Mouse (Mus musculus): ENCODE data around the gene Dctn3.

DNA sequence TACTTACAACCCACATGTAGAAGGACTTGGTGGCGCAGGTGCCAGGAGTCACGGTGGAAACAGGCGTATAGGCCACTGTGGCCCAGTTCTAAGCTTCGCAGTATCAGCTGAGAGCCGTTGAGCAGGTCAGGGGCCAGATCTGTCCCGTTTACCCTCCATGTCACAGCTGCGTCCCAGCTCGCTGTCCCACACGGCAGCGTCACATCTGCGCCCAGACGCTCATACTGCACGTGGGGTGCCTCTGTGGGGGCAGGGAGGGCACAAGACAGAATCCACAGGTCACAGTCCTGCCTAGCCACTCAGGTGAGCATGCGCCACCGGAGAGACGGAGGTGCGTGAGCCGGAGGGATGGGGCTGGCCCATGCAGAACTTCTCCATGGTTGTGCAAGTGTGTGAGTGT, 52.1 kb downstream of the Dctn3 start:
- no peak for TF ChIP-seq CTCF (IDR thresholded peaks at IDR 0.05; ENCODE audit: control insufficient read depth, insufficient read depth, low read length)
- no peak for TF ChIP-seq POLR2A (IDR thresholded peaks at IDR 0.05; ENCODE audit: borderline replicate concordance, control insufficient read depth, low read depth, low read length)

All from bone marrow, adult 2 months (tissue).